Mouse (Mus musculus): ENCODE data around the gene Stx11.

- no peak for TF ChIP-seq CTCF (conservative IDR thresholded peaks at IDR 0.05; ENCODE audit: insufficient read depth, insufficient read length, low read depth, low read length)
- no peak for TF ChIP-seq POLR2A (IDR thresholded peaks at IDR 0.05; ENCODE audit: low read depth, low read length)
Measured at GRCm38 (mm10) chr10:12975461-12975860, 11.4 kb upstream of the Stx11 start.
